Mouse (Mus musculus) stomach, postnatal 0 days (tissue): Measurements from ENCODE around the gene Rbmx.

ENCODE experiments used
- CTCF ChIP-seq: IDR thresholded peaks from 2 replicates; pipeline ENCODE4 v1.5.1; 2016; ENCODE audit warnings: antibody characterized with exemption, low read depth, mild to moderate bottlenecking, moderate library complexity
- EP300 ChIP-seq: optimal IDR thresholded peaks from 2 replicates; pipeline ENCODE3; 2016; ENCODE audit warnings: antibody characterized with exemption

GRCm38 (mm10) chrX:57392367-57393246 is at the start of gene Rbmx:
- TF ChIP-seq EP300 (peak; percentile 39), CTCF (no peak)
